Mouse (Mus musculus) liver, postnatal 0 days (tissue): ENCODE measurements around the gene Gm9857. TPM values are rescaled to one million over a fixed set of nuclear protein-coding genes. Genes with fewer than 3 reads are reported as not detected.

Experiments used
- ATAC-seq: fragments of 200-750 bp; cut with Nextera tagmentation; 2 replicates; pipeline ENCODE4 v1.8.0; 2017; ENCODE audit warnings: mild to moderate bottlenecking, moderate library complexity
- DNase-seq: peaks from one replicate; pipeline ENCODE4 v3.0.0-alpha.2; 2016
- H3K27ac ChIP-seq: fragments of 300-500 bp; sonication (generic); 2 replicates; pipeline ENCODE4 v1.5.1; 2014; ENCODE audit warnings: antibody characterized with exemption, moderate library complexity, mild to moderate bottlenecking, low read depth
- H3K27me3 ChIP-seq: fragments of 300-500 bp; sonication (generic); 2 replicates; pipeline ENCODE4 v1.6.1; 2014; ENCODE audit warnings: low read length, control low read depth, mixed read lengths; ENCODE audit not compliant: insufficient read depth
- H3K36me3 ChIP-seq: fragments of 300-500 bp; sonication (generic); replicated peaks from 2 replicates; pipeline ENCODE4 v1.6.1; 2014; ENCODE audit warnings: mild to moderate bottlenecking, control low read depth, low read length, moderate library complexity, mixed read lengths; ENCODE audit not compliant: insufficient read depth
- H3K4me1 ChIP-seq: fragments of 300-500 bp; sonication (generic); 2 replicates; pipeline ENCODE4 v1.6.1; 2014; ENCODE audit warnings: antibody characterized with exemption, mild to moderate bottlenecking, control low read depth; ENCODE audit not compliant: insufficient read depth
- H3K4me2 ChIP-seq: fragments of 300-500 bp; sonication (generic); 2 replicates; pipeline ENCODE4 v1.6.1; 2014; ENCODE audit warnings: low read depth, mild to moderate bottlenecking, low read length, moderate library complexity, mixed read lengths
- H3K4me3 ChIP-seq: fragments of 300-500 bp; sonication (generic); 2 replicates; pipeline ENCODE4 v1.5.1; 2014; ENCODE audit warnings: low read depth, low read length
- H3K9ac ChIP-seq: fragments of 300-500 bp; sonication (generic); replicated peaks from 2 replicates; pipeline ENCODE4 v1.6.1; 2014; ENCODE audit warnings: mild to moderate bottlenecking, moderate library complexity
- H3K9me3 ChIP-seq: fragments of 300-500 bp; sonication (generic); 2 replicates; pipeline ENCODE4 v1.6.1; 2016; ENCODE audit warnings: mild to moderate bottlenecking, control low read depth, low read length, mixed read lengths
- CTCF ChIP-seq: sonication (generic); IDR thresholded peaks from 2 replicates; pipeline ENCODE4 v1.5.1; 2016; ENCODE audit warnings: antibody characterized with exemption, low read depth
- EP300 ChIP-seq: IDR thresholded peaks from 2 replicates; pipeline ENCODE4 v1.6.1; 2016; ENCODE audit warnings: antibody characterized with exemption, low read depth, mild to moderate bottlenecking
- WGBS: fragments of 180-500 bp; shearing (Covaris S2); extraction: QIAGEN DNeasy Blood & Tissue Kit; methylation state at CpG from one replicate; pipeline ENCODE4 v1.1.7; 2014; ENCODE audit not compliant: insufficient replicate concordance; 5-methylcytosine and 5-hydroxymethylcytosine counted together
- polyA plus RNA-seq: library from polyadenylated mRNA; unstranded; fragments of >200 nt; fragmentation: Nextera tagmentation; extraction: Ambion mirVana; gene quantifications from 2 replicates; pipeline ENCODE4 v1.2.1, GENCODE M21; 2015

Gm9857 gene
- polyA plus RNA-seq, 1 experiment from 2014 or later, result not detected

GRCm38 (mm10) chr3:108938691-108939090 lies 1.6 kb downstream of the Gm9857 start:
- Histone ChIP-seq H3K9ac (no peak overlapping the region), H3K4me1 (no peaks in the 10 kb centered on the region; the same call in 1 of the 2 replicates), H3K9me3 (no peaks in the 10 kb centered on the region), H3K4me2 (no peak overlapping the region), H3K27ac (no peak overlapping the region), H3K27me3 (no peaks in the 10 kb centered on the region), H3K36me3 (no peaks in the 10 kb centered on the region), H3K4me3 (no peak overlapping the region)
- ATAC-seq, result no peak
- no peak for TF ChIP-seq EP300
- no peak for TF ChIP-seq CTCF
- WGBS, result 91% methylated on average over 5 of the region's 5 CpGs
- no peak for DNase-seq

DNA sequence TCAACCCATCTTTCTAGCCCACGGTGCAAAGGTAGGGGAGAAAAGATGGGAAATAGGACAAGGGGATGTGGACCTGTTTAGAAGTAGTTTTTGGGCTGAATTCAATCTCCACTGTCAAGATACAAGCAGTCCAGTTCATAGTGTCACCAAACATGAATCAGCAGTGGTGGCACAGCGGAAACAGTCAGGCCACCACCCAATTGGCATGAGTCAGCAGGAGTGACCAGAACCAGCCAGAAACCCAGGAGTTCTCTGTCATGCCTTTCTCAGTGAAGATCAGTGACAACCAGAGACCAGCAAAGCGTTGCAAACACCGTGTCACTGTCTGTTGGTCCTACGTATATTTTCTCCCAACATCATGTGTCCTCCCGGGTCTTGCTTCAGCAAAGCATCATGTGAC lies 6.7 kb downstream of the Gm9857 start:
- H3K4me1 ChIP-seq, result no peaks in the 10 kb centered on the region
- H3K27ac ChIP-seq, result no peak overlapping the region
- H3K4me2 ChIP-seq, result no peak overlapping the region
- H3K9me3 ChIP-seq, result no peaks in the 10 kb centered on the region
- 84% methylated on average over 6 of the region's 6 CpGs for WGBS
- DNase-seq (no peak), ATAC-seq (no peak)
- TF ChIP-seq EP300, result no peak
- no peak for TF ChIP-seq CTCF
- no peak overlapping the region for H3K9ac ChIP-seq
- H3K4me3 ChIP-seq, result no peak overlapping the region
- H3K36me3 ChIP-seq, result no peaks in the 10 kb centered on the region
- no peaks in the 10 kb centered on the region for H3K27me3 ChIP-seq

- no peak overlapping the region for H3K27ac ChIP-seq
- 71% methylated on average over 1 of the region's 1 CpGs for WGBS
- H3K4me2 ChIP-seq, result no peak overlapping the region
- H3K4me1 ChIP-seq, result no peaks in the 10 kb centered on the region
- no peak for DNase-seq
- H3K9ac ChIP-seq, result no peak overlapping the region
- no peaks in the 10 kb centered on the region for H3K27me3 ChIP-seq
- no peaks in the 10 kb centered on the region for H3K36me3 ChIP-seq
- H3K9me3 ChIP-seq, result no peaks in the 10 kb centered on the region
- TF ChIP-seq CTCF (no peak), EP300 (no peak)
- ATAC-seq, result no peak
- H3K4me3 ChIP-seq, result no peak overlapping the region
Observed at GRCm38 (mm10) chr3:108926308-108926707, 13.9 kb downstream of the Gm9857 start.

- Histone ChIP-seq H3K27ac (no peak overlapping the region), H3K4me3 (no peak overlapping the region), H3K9ac (no peak overlapping the region), H3K4me2 (no peak overlapping the region), H3K4me1 (no peaks in the 10 kb centered on the region), H3K27me3 (no peaks in the 10 kb centered on the region), H3K36me3 (no peaks in the 10 kb centered on the region), H3K9me3 (no peaks in the 10 kb centered on the region)
- 72% methylated on average over 4 of the region's 4 CpGs for WGBS
- TF ChIP-seq EP300 (no peak), CTCF (no peak)
- no peak for DNase-seq
- ATAC-seq, result no peak
Observed at GRCm38 (mm10) chr3:108925677-108926076, 14.6 kb downstream of the Gm9857 start.

DNA sequence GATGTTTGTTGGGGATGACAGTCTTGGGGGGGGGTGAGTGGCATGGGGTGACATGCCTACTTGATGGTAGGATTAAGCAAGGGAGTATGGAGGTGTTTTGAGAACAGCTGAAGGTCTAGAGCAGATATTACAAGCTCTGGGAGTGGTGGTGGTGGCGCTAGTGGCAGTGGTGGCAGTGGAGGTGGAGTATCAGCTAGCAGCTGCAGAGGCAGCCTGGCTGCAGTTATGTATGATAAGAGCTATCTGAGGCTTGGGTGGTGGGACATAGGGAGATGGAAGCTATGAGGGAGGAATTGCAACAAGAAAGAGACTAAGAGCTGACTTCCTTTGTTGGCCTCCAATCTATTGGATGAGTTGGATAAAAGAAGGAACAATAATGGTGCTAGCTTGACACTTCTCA lies 18.4 kb downstream of the Gm9857 start:
- H3K9me3 ChIP-seq, result no peaks in the 10 kb centered on the region
- H3K27me3 ChIP-seq, result no peaks in the 10 kb centered on the region
- ATAC-seq, result peak; percentile 64
- 47% methylated on average over 1 of the region's 1 CpGs for WGBS
- no peak for DNase-seq
- no peak overlapping the region for H3K4me3 ChIP-seq
- H3K9ac ChIP-seq, result no peak overlapping the region
- TF ChIP-seq EP300 (no peak; the same call in 1 of the 2 replicates), CTCF (no peak)
- no peaks in the 10 kb centered on the region for H3K4me1 ChIP-seq
- no peak overlapping the region for H3K27ac ChIP-seq
- H3K36me3 ChIP-seq, result no peaks in the 10 kb centered on the region
- 0 out of 2 replicates have a peak overlapping the region, but pooled peaks have one; percentile 9 for H3K4me2 ChIP-seq

DNA sequence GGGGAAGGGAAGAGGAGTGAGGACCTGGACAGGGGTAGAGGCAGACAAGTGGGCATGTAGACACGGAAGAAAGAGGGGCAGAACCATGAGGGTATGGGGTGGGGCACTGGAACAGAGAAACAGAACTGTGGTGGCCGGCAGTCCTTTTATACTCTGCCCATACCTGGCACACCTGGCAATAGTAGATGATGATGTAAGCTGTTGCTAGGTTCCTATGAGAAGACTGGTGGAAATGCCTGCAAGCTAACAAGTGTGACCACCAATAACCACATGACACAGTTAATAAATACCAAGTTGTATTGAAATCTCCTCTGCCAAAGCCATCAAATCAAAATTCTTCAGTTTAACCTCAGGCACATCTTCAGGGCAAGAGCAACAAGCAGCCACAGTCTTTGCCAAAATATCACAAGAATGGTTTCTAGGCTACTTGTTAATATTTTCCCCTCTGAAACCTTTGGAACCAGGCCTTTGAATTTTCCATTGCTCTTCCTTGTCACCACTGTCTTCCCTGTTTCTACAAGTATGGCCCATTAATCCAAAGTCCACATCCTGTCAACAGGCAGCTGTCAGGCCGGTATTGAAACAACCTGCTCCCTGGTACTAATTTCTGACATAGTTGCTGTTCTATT lies 19.7 kb downstream of the Gm9857 start:
- no peaks in the 10 kb centered on the region for H3K4me1 ChIP-seq
- H3K36me3 ChIP-seq, result no peaks in the 10 kb centered on the region

More for the DNA sequence above, 19.7 kb downstream of the Gm9857 start:
- Histone ChIP-seq H3K9me3 (no peaks in the 10 kb centered on the region), H3K27me3 (no peaks in the 10 kb centered on the region), H3K9ac (no peak overlapping the region), H3K27ac (no peak overlapping the region), H3K4me3 (no peak overlapping the region), H3K4me2 (no peak overlapping the region)
- DNase-seq, result no peak
- TF ChIP-seq EP300, result no peak
- 81% methylated on average over 3 of the region's 3 CpGs for WGBS
- ATAC-seq, result no peak
